ENCODE assay signal across 8 mouse cellular contexts in the genomic region with DNA sequence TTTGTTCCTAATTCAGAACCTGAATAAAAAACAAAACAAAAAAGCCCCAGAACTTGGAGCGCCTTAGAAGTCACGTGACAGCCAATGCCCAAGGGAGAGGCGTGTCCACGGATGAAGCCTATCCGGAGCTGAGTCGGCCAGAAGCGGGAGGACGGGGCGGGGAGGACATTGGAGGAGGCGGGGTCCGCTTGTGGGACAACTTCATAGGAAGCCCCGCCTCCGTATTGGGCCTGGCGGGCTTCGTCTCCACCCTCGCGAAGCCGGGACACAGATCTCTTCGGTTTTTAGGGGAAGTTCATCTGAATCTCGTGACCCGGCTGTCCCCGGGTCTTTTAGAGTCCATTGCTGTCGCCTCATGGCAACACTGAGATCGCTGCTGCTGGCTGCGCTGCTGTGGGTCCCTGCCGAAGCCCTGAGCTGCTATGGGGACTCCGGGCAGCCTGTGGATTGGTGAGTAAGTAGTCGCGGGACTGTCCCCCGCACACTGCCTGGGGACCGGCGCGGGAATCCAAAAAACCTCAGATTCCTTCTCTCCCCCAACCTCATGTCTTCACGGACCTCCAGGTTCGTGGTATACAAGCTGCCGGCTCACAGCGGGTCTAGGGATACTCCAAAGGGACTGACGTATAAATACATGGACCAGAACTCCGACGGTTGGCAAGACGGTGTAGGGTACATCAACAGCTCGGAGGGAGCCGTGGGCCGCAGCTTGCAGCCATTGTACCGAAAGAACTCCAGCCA. TPM values are rescaled to one million over a fixed set of nuclear protein-coding genes. Genes with fewer than 3 reads are reported as not detected.
A peak's percentile ranks its signal among the peaks of the same experiment; 100 is the strongest.
DNase-seq lines count a peak whose midpoint lies in the region; ATAC-seq and TF ChIP-seq lines count a peak whose summit lies in the region.

A gene (plus strand): TSS at position 140 of the 741 bp plus-strand sequence.

- peak; percentile 87; the same call in 1 of the 2 replicates for TF ChIP-seq POLR2A in bone marrow macrophage, adult 2 months (IDR thresholded peaks at IDR 0.05; ENCODE audit: borderline replicate concordance, low read depth, low read length)

- peak within 1 kb of the TSS; percentile 94 for H3K4me3 ChIP-seq in bone marrow macrophage, adult 2 months (ENCODE audit: insufficient read depth, low read length)
- H3K4me3 ChIP-seq in erythroblast, embryonic 14.5 days (replicated peaks), result peak within 1 kb of the TSS; percentile 72
- H3K4me3 ChIP-seq in heart, embryonic 11.5 days (ENCODE audit: low read depth, low read length), result peak within 1 kb of the TSS; percentile 54
- peak within 1 kb of the TSS; percentile 57 for H3K4me3 ChIP-seq in kidney, embryonic 16.5 days (ENCODE audit: low read length)
- H3K4me3 ChIP-seq in liver, embryonic 11.5 days (ENCODE audit: low read depth, low read length), result peak within 1 kb of the TSS; percentile 66
- peak within 1 kb of the TSS; percentile 43 for H3K4me3 ChIP-seq in stomach, embryonic 14.5 days (ENCODE audit: low read depth, low read length)

- peak within 1 kb of the TSS; percentile 91 for H3K27ac ChIP-seq in bone marrow macrophage, adult 2 months (ENCODE audit: insufficient read depth, low read depth, low read length)
- 0 out of 2 replicates have a peak within 1 kb of the TSS, but pooled peaks have one; percentile 2 for H3K27ac ChIP-seq in heart, embryonic 11.5 days (ENCODE audit: low read depth, low read length)
- H3K27ac ChIP-seq in kidney, embryonic 16.5 days (ENCODE audit: low read length), result no peak within 1 kb of the TSS
- peak within 1 kb of the TSS; percentile 66 for H3K27ac ChIP-seq in liver, embryonic 11.5 days (ENCODE audit: low read depth, low read length)
- H3K27ac ChIP-seq in stomach, embryonic 14.5 days (ENCODE audit: low read length), result no peak within 1 kb of the TSS

- peaks cover 17% of the 10 kb centered on the region for H3K27me3 ChIP-seq in erythroblast, embryonic 14.5 days (ENCODE audit: control insufficient read depth)
- H3K27me3 ChIP-seq in heart, embryonic 11.5 days (ENCODE audit: control insufficient read depth, insufficient read depth, low read length), result peaks cover 44% of the 10 kb centered on the region
- H3K27me3 ChIP-seq in kidney, embryonic 16.5 days (ENCODE audit: insufficient read depth, low read length), result peaks cover 28% of the 10 kb centered on the region
- peaks cover 32% of the 10 kb centered on the region for H3K27me3 ChIP-seq in liver, embryonic 11.5 days (replicated peaks; ENCODE audit: control insufficient read depth, insufficient read depth, low read length)
- H3K27me3 ChIP-seq in stomach, embryonic 14.5 days (ENCODE audit: control insufficient read depth, insufficient read depth, low read length), result peaks cover 20% of the 10 kb centered on the region

- TF ChIP-seq CTCF in bone marrow macrophage, adult 2 months (IDR thresholded peaks at IDR 0.05; ENCODE audit: low read depth, low read length), result no peak

- peak within 1 kb of the TSS; percentile 72 for H3K9ac ChIP-seq in heart, embryonic 11.5 days (ENCODE audit: low read depth, low read length)
- peak within 1 kb of the TSS; percentile 75 for H3K9ac ChIP-seq in kidney, embryonic 16.5 days (replicated peaks; ENCODE audit: low read length)
- peak within 1 kb of the TSS; percentile 86 for H3K9ac ChIP-seq in liver, embryonic 11.5 days (ENCODE audit: low read depth, low read length)
- H3K9ac ChIP-seq in stomach, embryonic 14.5 days (replicated peaks; ENCODE audit: low read depth, low read length), result peak within 1 kb of the TSS; percentile 23; the same call in 1 of the 2 replicates

- WGBS in heart, embryonic 11.5 days (ENCODE audit: insufficient replicate concordance), result 1% methylated on average over 45 of the region's 45 CpGs
- under 1% methylated on average over 45 of the region's 45 CpGs for WGBS in kidney, embryonic 16.5 days
- WGBS in liver, embryonic 11.5 days, result under 1% methylated on average over 45 of the region's 45 CpGs
- whole genome bisulfite sequencing in stomach, embryonic 14.5 days, result 2% methylated on average over 45 of the region's 45 CpGs

- DNase-seq in A20 (ENCODE audit: low read depth, low spot score), result peak; percentile 100
- DNase-seq in liver, embryonic 11.5 days (ENCODE audit: low spot score), result peak; percentile 95
- peak; percentile 93 for DNase-seq in naive thymus-derived CD4-positive, alpha-beta T cell, adult 2 months (ENCODE audit: low read depth)

- H3K36me3 ChIP-seq in erythroblast, embryonic 14.5 days (ENCODE audit: control insufficient read depth), result peaks cover 72% of the 10 kb centered on the region
- no peaks in the 10 kb centered on the region for H3K36me3 ChIP-seq in heart, embryonic 11.5 days (ENCODE audit: control insufficient read depth, insufficient read depth, low read length)
- H3K36me3 ChIP-seq in kidney, embryonic 16.5 days (ENCODE audit: insufficient read depth, low read length), result no peaks in the 10 kb centered on the region
- peaks cover 12% of the 10 kb centered on the region; the same call in 1 of the 2 replicates for H3K36me3 ChIP-seq in liver, embryonic 11.5 days (ENCODE audit: control insufficient read depth, insufficient read depth, low read length)
- no peaks in the 10 kb centered on the region for H3K36me3 ChIP-seq in stomach, embryonic 14.5 days (ENCODE audit: control insufficient read depth, insufficient read depth, low read length)

- peak; percentile 88 for ATAC-seq in heart, embryonic 11.5 days (replicated peaks; ENCODE audit: insufficient number of reproducible peaks, low FRiP score, low TSS enrichment)
- peak; percentile 89 for ATAC-seq in kidney, embryonic 16.5 days (ENCODE audit: low FRiP score, low TSS enrichment)
- peak; percentile 89 for ATAC-seq in liver, embryonic 11.5 days (replicated peaks; ENCODE audit: low FRiP score)
- ATAC-seq in stomach, embryonic 14.5 days (ENCODE audit: insufficient number of reproducible peaks, insufficient read depth, low FRiP score, low read depth), result peak; percentile 90

- peaks cover 12% of the 10 kb centered on the region for H3K4me1 ChIP-seq in bone marrow macrophage, adult 2 months (ENCODE audit: control insufficient read depth, insufficient read depth, low read length)
- H3K4me1 ChIP-seq in erythroblast, embryonic 14.5 days (ENCODE audit: control insufficient read depth), result peaks cover 82% of the 10 kb centered on the region
- peaks cover 11% of the 10 kb centered on the region for H3K4me1 ChIP-seq in heart, embryonic 11.5 days (ENCODE audit: control insufficient read depth, insufficient read depth, low read length)
- H3K4me1 ChIP-seq in kidney, embryonic 16.5 days (ENCODE audit: insufficient read depth, low read length), result peaks cover 13% of the 10 kb centered on the region
- H3K4me1 ChIP-seq in liver, embryonic 11.5 days (replicated peaks; ENCODE audit: control insufficient read depth, insufficient read depth, low read length), result peaks cover 28% of the 10 kb centered on the region
- H3K4me1 ChIP-seq in stomach, embryonic 14.5 days (ENCODE audit: control insufficient read depth, insufficient read depth, low read length), result no peaks in the 10 kb centered on the region; the same call in 1 of the 2 replicates

- H3K9me3 ChIP-seq in erythroblast, embryonic 14.5 days (ENCODE audit: control insufficient read depth, low read length), result no peaks in the 10 kb centered on the region
- no peaks in the 10 kb centered on the region for H3K9me3 ChIP-seq in heart, embryonic 11.5 days (replicated peaks; ENCODE audit: control insufficient read depth, low read length)
- no peaks in the 10 kb centered on the region for H3K9me3 ChIP-seq in kidney, embryonic 16.5 days (ENCODE audit: low read length)
- no peaks in the 10 kb centered on the region for H3K9me3 ChIP-seq in liver, embryonic 11.5 days (ENCODE audit: control insufficient read depth, low read length)
- no peaks in the 10 kb centered on the region for H3K9me3 ChIP-seq in stomach, embryonic 14.5 days (ENCODE audit: control insufficient read depth, low read depth, low read length)

- H3K4me2 ChIP-seq in heart, embryonic 11.5 days, result peak within 1 kb of the TSS; percentile 92
- peak within 1 kb of the TSS; percentile 93 for H3K4me2 ChIP-seq in kidney, embryonic 16.5 days (replicated peaks; ENCODE audit: low read depth, low read length)
- H3K4me2 ChIP-seq in liver, embryonic 11.5 days, result peak within 1 kb of the TSS; percentile 94
- H3K4me2 ChIP-seq in stomach, embryonic 14.5 days (replicated peaks; ENCODE audit: low read depth, low read length), result peak within 1 kb of the TSS; percentile 84

RNA-seq across cellular contexts. Expression of the gene that starts here (rescaled TPM):
- polyA plus RNA-seq in bone marrow macrophage, adult 2 months (2012; ENCODE audit: insufficient read depth, insufficient read length, missing spikeins), result 109 and 119 TPM in 2 replicates
- 4.8 and 7.7 TPM in 2 replicates for polyA plus RNA-seq in erythroblast, embryonic 14.5 days (2012)
- polyA plus RNA-seq in heart, embryonic 11.5 days (2014; fragmentation: Nextera tagmentation; extraction: Ambion mirVana), result 4.3 and 5.4 TPM in 2 replicates
- 10.2 and 10.6 TPM in 2 replicates for polyA plus RNA-seq in kidney, embryonic 16.5 days (2015; fragmentation: Nextera tagmentation; extraction: Ambion mirVana)
- polyA plus RNA-seq in liver, embryonic 11.5 days (2014; fragmentation: Nextera tagmentation; extraction: Ambion mirVana), result 11.5 and 12.7 TPM in 2 replicates
- 14.7 and 17.9 TPM in 2 replicates for polyA plus RNA-seq in stomach, embryonic 14.5 days (2014; fragmentation: Nextera tagmentation; extraction: Ambion mirVana)

Comparison
In these comparisons a context has a peak if more than half of its experiments do, and no peak if none do; other contexts are left out.
1. H3K27ac ChIP-seq: peak in bone marrow macrophage, adult 2 months (single experiment), heart, embryonic 11.5 days (single experiment) and liver, embryonic 11.5 days (single experiment); none in kidney, embryonic 16.5 days (single experiment) and stomach, embryonic 14.5 days (single experiment).
2. H3K4me3 ChIP-seq: peak in every context shown above with its lines; median percentile 94 in bone marrow macrophage, adult 2 months; 72 in erythroblast, embryonic 14.5 days; 66 in liver, embryonic 11.5 days; 57 in kidney, embryonic 16.5 days; 54 in heart, embryonic 11.5 days; 43 in stomach, embryonic 14.5 days.
3. H3K9ac ChIP-seq: peak in every context shown above with its lines; median percentile 86 in liver, embryonic 11.5 days; 75 in kidney, embryonic 16.5 days; 72 in heart, embryonic 11.5 days; 23 in stomach, embryonic 14.5 days.
4. Peak in every context shown above with its lines, with median percentiles within 50 percentile points of each other: DNase-seq, ATAC-seq and H3K4me2 ChIP-seq.